Mouse (Mus musculus): ENCODE results near the gene Gm28557. TPM values are rescaled to one million over a fixed set of nuclear protein-coding genes. Genes with fewer than 3 reads are reported as not detected.
"Not testable (repeated sequence)": the region's sequence is repeated elsewhere in the genome, so short reads cannot be mapped to it uniquely, and the experiment has no call there.

Gm28557 gene
- 2.7 and 2.8 TPM in 2 replicates for polyA plus RNA-seq (2016; fragmentation: Nextera tagmentation; extraction: Ambion mirVana)

- Histone ChIP-seq H3K4me1 (peaks cover 13% of the 10 kb centered on the region), H3K9me3 (peaks cover 14% of the 10 kb centered on the region), H3K27ac (peak within 1 kb of the TSS; percentile 87), H3K4me3 (peak within 1 kb of the TSS; percentile 67), H3K27me3 (ENCODE audit: poor library complexity, severe bottlenecking) (no peaks in the 10 kb centered on the region), H3K36me3 (replicated peaks) (peaks cover 13% of the 10 kb centered on the region)
- WGBS = under 1% methylated on average over 17 of the region's 17 CpGs
- peak; percentile 84 for DNase-seq (ENCODE audit: extremely low spot score, low spot score)
These were observed at the start of gene Gm28557 for GRCm38 (mm10) chr13:67108194-67108820. TSS of gene Gm28557 (minus strand) at chr13:67108604.

GRCm38 (mm10) chr13:67128038-67128721 is 19.8 kb upstream of the Gm28557 start:
- H3K4me1 ChIP-seq = peaks cover 8% of the 10 kb centered on the region
- peak overlapping the region; percentile 73 for H3K4me3 ChIP-seq
- no peaks in the 10 kb centered on the region for H3K27me3 ChIP-seq (ENCODE audit: poor library complexity, severe bottlenecking)
- no peaks in the 10 kb centered on the region for H3K9me3 ChIP-seq
- 2% methylated on average over 18 of the region's 18 CpGs for WGBS
- peak overlapping the region; percentile 85 for H3K27ac ChIP-seq
- H3K36me3 ChIP-seq (replicated peaks) = no peaks in the 10 kb centered on the region
- DNase-seq (ENCODE audit: extremely low spot score, low spot score) = peak; percentile 83

- not testable (repeated sequence) for H3K27me3 ChIP-seq (ENCODE audit: poor library complexity, severe bottlenecking); H3K36me3 ChIP-seq (replicated peaks); H3K9me3 ChIP-seq; DNase-seq (ENCODE audit: extremely low spot score, low spot score); H3K4me1 ChIP-seq
- 82% methylated on average over 10 of the region's 10 CpGs for WGBS
- Histone ChIP-seq H3K27ac (peak overlapping the region; percentile 85; the same call in 1 of the 2 replicates), H3K4me3 (peak overlapping the region; percentile 73; the same call in 1 of the 2 replicates)
These were observed 19.1 kb upstream of the Gm28557 start for GRCm38 (mm10) chr13:67127507-67127906.

GRCm38 (mm10) chr13:67124460-67124859 is 16.1 kb upstream of the Gm28557 start:
- no peaks in the 10 kb centered on the region for H3K9me3 ChIP-seq
- no peak overlapping the region for H3K27ac ChIP-seq
- 91% methylated on average over 1 of the region's 1 CpGs for WGBS
- peaks cover 8% of the 10 kb centered on the region for H3K4me1 ChIP-seq
- no peaks in the 10 kb centered on the region for H3K36me3 ChIP-seq (replicated peaks)
- H3K27me3 ChIP-seq (ENCODE audit: poor library complexity, severe bottlenecking) = no peaks in the 10 kb centered on the region
- H3K4me3 ChIP-seq = no peak overlapping the region
- no peak for DNase-seq (ENCODE audit: extremely low spot score, low spot score)

GRCm38 (mm10) chr13:67121360-67121759 is 13.0 kb upstream of the Gm28557 start, which contains the start of gene Zfp759:
TSS of gene Zfp759 (plus strand) at chr13:67121660.
- not testable (repeated sequence) for H3K27ac ChIP-seq; H3K27me3 ChIP-seq (ENCODE audit: poor library complexity, severe bottlenecking); H3K4me3 ChIP-seq; H3K4me1 ChIP-seq; DNase-seq (ENCODE audit: extremely low spot score, low spot score); H3K9me3 ChIP-seq; H3K36me3 ChIP-seq (replicated peaks)

GRCm38 (mm10) chr13:67116163-67116562 is 7.8 kb upstream of the Gm28557 start, which contains the start of gene Rslcan18:
TSS of gene Rslcan18 (minus strand) at chr13:67116263.
- H3K36me3 ChIP-seq (replicated peaks); H3K9me3 ChIP-seq; H3K4me3 ChIP-seq; H3K4me1 ChIP-seq; H3K27me3 ChIP-seq (ENCODE audit: poor library complexity, severe bottlenecking); H3K27ac ChIP-seq; DNase-seq (ENCODE audit: extremely low spot score, low spot score): not testable (repeated sequence)
- WGBS = 92% methylated on average over 8 of the region's 8 CpGs

GRCm38 (mm10) chr13:67113287-67113686 is 4.9 kb upstream of the Gm28557 start:
- Histone ChIP-seq H3K27ac (no peak overlapping the region), H3K9me3 (no peaks in the 10 kb centered on the region), H3K4me1 (0 out of 2 replicates have a peak, but pooled peaks cover 3% of the 10 kb centered on the region), H3K36me3 (replicated peaks) (no peaks in the 10 kb centered on the region), H3K27me3 (ENCODE audit: poor library complexity, severe bottlenecking) (no peaks in the 10 kb centered on the region), H3K4me3 (no peak overlapping the region)
- WGBS = 95% methylated on average over 2 of the region's 2 CpGs
- no peak for DNase-seq (ENCODE audit: extremely low spot score, low spot score)

GRCm38 (mm10) chr13:67112096-67112495 is 3.7 kb upstream of the Gm28557 start:
- peaks cover 13% of the 10 kb centered on the region for H3K4me1 ChIP-seq
- no peak overlapping the region for H3K27ac ChIP-seq
- H3K9me3 ChIP-seq = no peaks in the 10 kb centered on the region
- no peak overlapping the region for H3K4me3 ChIP-seq
- WGBS = 87% methylated on average over 12 of the region's 12 CpGs
- H3K27me3 ChIP-seq (ENCODE audit: poor library complexity, severe bottlenecking) = no peaks in the 10 kb centered on the region
- no peak for DNase-seq (ENCODE audit: extremely low spot score, low spot score)
- H3K36me3 ChIP-seq (replicated peaks) = no peaks in the 10 kb centered on the region

- Histone ChIP-seq H3K27me3 (ENCODE audit: poor library complexity, severe bottlenecking) (no peaks in the 10 kb centered on the region), H3K4me1 (peaks cover 13% of the 10 kb centered on the region), H3K36me3 (replicated peaks) (peaks cover 13% of the 10 kb centered on the region), H3K4me3 (peak overlapping the region; percentile 67), H3K27ac (peak overlapping the region; percentile 87), H3K9me3 (peaks cover 14% of the 10 kb centered on the region)
- DNase-seq (ENCODE audit: extremely low spot score, low spot score) = peak; percentile 58
- WGBS = 6% methylated on average over 9 of the region's 9 CpGs
These were observed 410 bp upstream of the Gm28557 start for GRCm38 (mm10) chr13:67108821-67109206.

GRCm38 (mm10) chr13:67107681-67108080 is 723 bp downstream of the Gm28557 start:
- peaks cover 14% of the 10 kb centered on the region for H3K9me3 ChIP-seq
- H3K4me1 ChIP-seq = peaks cover 13% of the 10 kb centered on the region
- H3K27me3 ChIP-seq (ENCODE audit: poor library complexity, severe bottlenecking) = no peaks in the 10 kb centered on the region
- peaks cover 13% of the 10 kb centered on the region for H3K36me3 ChIP-seq (replicated peaks)
- peak overlapping the region; percentile 87 for H3K27ac ChIP-seq
- DNase-seq (ENCODE audit: extremely low spot score, low spot score) = no peak
- peak overlapping the region; percentile 67 for H3K4me3 ChIP-seq
- 73% methylated on average over 9 of the region's 9 CpGs for WGBS

GRCm38 (mm10) chr13:67097876-67098275 is 10.5 kb downstream of the Gm28557 start, which contains the start of gene Zfp708:
TSS of gene Zfp708 (minus strand) at chr13:67097976.
- 88% methylated on average over 10 of the region's 10 CpGs for WGBS
- Histone ChIP-seq H3K9me3 (no peaks in the 10 kb centered on the region), H3K4me1 (no peaks in the 10 kb centered on the region), H3K27ac (no peak within 1 kb of the TSS), H3K36me3 (replicated peaks) (peaks cover 23% of the 10 kb centered on the region), H3K27me3 (ENCODE audit: poor library complexity, severe bottlenecking) (no peaks in the 10 kb centered on the region), H3K4me3 (no peak within 1 kb of the TSS)
- no peak for DNase-seq (ENCODE audit: extremely low spot score, low spot score)

- 77% methylated on average over 1 of the region's 1 CpGs for WGBS
- H3K9me3 ChIP-seq = no peaks in the 10 kb centered on the region
These were observed 18.2 kb downstream of the Gm28557 start for GRCm38 (mm10) chr13:67090154-67090553.

GRCm38 (mm10) chr13:67081946-67082345 is 26.5 kb downstream of the Gm28557 start:
- H3K9me3 ChIP-seq = peaks cover 15% of the 10 kb centered on the region; the same call in 1 of the 2 replicates
- peak overlapping the region; percentile 92 for H3K27ac ChIP-seq
- peaks cover 16% of the 10 kb centered on the region for H3K4me1 ChIP-seq
- DNase-seq (ENCODE audit: extremely low spot score, low spot score) = no peak
- H3K4me3 ChIP-seq = peak overlapping the region; percentile 73
- no peaks in the 10 kb centered on the region for H3K27me3 ChIP-seq (ENCODE audit: poor library complexity, severe bottlenecking)
- WGBS = 68% methylated on average over 1 of the region's 1 CpGs
- H3K36me3 ChIP-seq (replicated peaks) = peaks cover 25% of the 10 kb centered on the region

More at GRCm38 (mm10) chr13:67090154-67090553, 18.2 kb downstream of the Gm28557 start:
- H3K4me1 ChIP-seq = no peaks in the 10 kb centered on the region
- H3K4me3 ChIP-seq = no peak overlapping the region
- no peaks in the 10 kb centered on the region for H3K27me3 ChIP-seq (ENCODE audit: poor library complexity, severe bottlenecking)
- DNase-seq (ENCODE audit: extremely low spot score, low spot score) = no peak
- H3K27ac ChIP-seq = no peak overlapping the region
- 0 out of 2 replicates have a peak, but pooled peaks cover 4% of the 10 kb centered on the region for H3K36me3 ChIP-seq (replicated peaks)

All from forebrain, embryonic 10.5 days (tissue).